Mouse (Mus musculus): ENCODE measurements around the gene Gm49325.
A peak's percentile ranks its signal among the peaks of the same experiment; 100 is the strongest.

Gm49325 gene

DNA sequence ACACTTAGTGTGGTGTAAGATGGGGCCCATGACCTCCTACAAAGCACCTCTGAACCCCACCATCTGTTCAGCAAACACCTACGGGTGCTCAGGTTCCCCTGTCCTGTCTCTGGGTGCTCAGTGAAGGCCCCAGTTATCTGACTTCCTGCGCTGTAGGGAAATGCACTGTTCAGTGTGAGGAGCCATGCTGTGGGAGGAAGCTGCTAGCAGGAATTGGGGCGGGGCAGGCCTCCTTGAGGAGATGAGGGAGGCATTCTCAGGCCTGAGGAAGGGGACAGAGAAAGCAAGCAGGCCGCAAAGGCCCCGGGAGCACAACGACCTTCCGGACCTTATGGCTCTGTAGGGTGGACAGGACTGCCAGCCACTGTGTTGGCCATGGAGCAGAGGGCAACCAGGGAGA is 16.9 kb upstream of the Gm49325 start:
- no peak for DNase-seq (ENCODE audit: low spot score)

DNA sequence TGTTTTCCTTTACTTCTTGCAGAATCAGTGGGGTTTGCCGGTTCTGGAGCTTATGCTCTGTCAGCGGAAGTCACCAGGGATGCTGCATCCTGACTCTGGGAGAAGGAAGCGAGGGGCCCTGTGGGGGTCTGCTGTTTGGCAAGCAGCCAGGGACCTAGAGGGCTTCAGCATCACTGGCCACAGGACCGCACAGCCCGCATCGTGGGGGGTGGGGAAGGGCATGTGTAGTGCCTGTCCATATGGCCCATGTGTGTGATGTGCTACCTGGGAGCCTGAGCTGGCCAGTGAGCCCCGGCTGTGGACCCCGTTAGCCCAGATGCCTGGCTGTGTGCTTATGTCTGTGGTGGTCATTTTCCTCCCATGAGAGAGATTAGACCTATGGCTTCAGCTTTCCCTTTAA is 16.2 kb upstream of the Gm49325 start:
- DNase-seq (ENCODE audit: low spot score) = no peak

DNA sequence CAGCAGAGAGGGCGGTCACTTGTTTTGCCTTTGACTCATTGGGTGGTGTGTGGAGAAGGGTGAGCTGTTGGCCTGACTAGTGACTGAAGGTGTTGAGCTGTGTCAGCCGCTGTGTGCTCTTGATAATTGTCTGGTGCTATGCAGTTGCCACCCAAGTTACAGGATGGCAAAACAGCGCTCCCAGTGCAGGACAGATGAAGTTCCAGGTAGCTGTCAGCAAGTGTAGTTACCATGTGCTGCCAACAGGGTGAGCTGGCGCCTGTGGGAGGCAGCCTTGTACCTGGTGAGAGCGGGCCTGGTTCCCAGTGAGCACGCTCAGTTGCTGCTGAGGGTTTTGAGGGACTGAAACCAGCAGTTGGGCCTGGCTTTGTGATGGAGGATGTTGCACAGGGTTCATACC is 15.2 kb upstream of the Gm49325 start:
- peak; percentile 52 for DNase-seq (ENCODE audit: low spot score)

DNA sequence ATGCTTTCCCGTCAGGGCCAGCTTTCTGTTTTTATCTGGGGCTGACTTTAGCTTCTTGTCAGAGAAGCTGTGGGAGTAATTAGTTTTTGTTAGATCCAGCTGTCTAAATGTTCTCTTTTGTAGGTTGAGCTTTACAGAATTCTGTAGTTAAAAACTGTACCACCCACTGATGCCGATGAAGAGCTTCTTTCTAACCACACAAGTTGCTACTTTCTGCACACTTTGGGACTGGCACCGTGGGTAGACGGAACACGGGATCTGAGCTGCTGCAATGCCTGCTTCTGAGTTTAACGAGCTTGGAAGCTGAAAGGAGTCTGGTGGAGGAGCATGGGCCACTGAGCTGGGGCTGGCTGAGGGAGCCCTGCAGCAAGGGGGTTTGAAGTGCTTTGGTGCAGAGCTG is 14.5 kb upstream of the Gm49325 start:
- DNase-seq (ENCODE audit: low spot score) = no peak

DNA sequence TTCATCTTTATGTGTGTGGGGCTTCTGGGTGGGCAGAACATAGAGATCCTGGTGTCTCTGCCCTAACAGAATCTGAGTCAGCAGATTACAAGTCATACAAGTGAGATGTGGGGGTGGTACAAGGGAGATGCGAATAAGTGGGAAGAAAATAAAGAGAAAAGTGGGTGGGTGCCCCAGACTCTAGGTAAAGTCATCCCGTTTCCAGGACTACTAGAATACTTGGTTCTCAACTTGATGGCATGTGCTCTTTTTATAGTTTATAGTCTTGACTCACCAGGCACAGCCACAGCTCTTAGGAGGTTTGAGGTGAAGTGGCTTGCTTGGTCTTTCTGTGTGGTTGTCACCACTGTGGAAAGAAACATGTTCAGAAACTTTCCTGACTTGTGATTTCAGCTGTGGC is 9.9 kb upstream of the Gm49325 start:
- DNase-seq (ENCODE audit: low spot score) = no peak

DNA sequence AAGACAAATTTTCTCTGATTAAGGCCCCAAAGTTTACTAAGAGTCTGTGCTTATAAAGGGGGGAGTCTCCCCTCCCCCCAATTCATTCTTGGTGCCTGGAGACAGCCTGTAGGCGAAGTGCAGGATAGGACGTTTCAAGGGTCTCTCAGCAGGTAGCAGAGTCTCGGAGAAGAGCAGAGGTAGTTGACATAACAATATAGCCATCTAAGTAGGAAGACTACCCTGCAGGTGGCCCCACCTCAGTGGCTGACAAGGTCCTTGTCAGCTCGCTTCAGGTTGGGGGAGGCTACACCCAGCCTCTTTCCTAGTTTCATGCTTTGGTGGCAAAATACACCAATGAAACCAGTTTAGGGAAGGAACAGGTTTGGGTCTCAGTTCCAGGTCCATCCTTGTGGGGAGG is 3.0 kb upstream of the Gm49325 start:
- DNase-seq (ENCODE audit: low spot score) = no peak

DNA sequence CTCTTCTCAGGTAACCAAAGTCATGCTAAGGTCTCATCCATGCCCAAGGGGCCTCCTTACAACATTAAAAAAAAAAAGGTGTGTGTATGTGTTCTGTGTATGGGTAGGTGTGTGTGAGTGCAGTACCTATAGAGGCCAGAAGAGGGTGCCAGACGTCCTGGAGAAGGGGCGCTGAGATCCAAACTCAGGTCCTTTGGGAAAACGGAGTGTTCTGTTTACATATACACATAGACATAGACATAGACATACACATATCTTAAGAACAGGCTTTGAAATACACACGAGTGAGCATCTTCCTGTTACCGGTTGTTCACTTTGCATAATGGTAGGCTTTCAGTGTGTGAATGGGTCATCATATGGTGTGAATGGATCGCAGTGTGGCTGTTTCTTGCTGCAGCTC is 1.9 kb upstream of the Gm49325 start:
- no peak for DNase-seq (ENCODE audit: low spot score)

DNA sequence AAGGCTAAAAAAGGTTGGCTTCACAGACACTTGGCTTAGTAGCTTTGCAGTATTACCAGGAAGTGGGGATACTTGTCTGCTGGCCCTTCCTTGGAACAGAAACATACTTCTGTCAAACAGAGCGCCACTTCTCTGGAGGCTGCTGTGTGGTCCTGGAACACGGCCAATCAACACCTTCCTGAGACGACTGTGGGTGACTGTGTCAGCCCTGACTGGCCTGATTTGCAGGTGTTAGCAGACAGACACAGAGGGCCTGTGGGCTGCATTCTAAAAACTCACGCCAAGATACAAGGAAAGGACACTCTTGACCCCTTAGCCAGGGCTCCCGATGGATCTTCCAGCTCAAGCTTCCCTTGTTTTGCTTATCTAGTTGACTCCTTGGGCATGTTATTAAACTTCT is 1.0 kb upstream of the Gm49325 start:
- no peak for DNase-seq (ENCODE audit: low spot score)

DNA sequence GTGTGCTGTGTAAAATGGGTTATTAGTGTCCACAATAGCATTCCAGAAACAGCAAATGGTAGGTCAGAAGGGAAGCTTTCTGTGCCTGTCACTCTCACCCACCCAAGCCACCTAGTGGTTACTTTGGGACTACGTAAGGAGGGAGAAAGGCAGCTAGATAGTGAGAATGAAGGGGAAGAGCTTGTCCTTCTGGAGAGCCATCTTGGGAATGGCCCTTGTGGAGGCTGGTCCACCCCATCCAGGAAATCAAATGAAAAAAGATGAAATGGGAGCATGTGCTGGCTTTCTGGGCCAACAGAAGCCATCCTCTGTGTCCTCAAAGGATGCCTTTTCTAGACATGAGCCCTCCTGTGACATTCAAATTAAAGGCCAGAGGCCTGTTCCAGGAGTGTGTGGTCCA is 629 bp upstream of the Gm49325 start:
- no peak for DNase-seq (ENCODE audit: low spot score)

DNA sequence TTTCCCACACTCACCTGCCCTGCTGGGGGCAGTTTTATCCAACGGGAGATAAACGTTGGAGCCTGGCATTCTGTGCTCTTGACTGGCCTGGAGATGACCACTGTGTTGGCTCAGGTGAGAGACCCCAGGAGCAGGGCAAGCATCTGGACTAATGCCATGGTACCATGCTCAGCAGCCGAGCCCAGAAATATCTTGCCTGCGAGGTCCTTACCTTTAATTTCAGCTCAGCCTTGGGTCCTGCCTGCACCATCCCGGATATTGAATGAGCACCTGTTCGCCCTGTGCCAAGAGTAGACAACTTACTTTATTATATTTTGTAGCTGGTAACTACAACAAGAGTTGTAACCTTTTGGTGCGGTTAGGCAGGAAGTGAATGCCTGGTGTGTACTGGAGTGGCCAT is 858 bp downstream of the Gm49325 start:
- DNase-seq (ENCODE audit: low spot score) = no peak

DNA sequence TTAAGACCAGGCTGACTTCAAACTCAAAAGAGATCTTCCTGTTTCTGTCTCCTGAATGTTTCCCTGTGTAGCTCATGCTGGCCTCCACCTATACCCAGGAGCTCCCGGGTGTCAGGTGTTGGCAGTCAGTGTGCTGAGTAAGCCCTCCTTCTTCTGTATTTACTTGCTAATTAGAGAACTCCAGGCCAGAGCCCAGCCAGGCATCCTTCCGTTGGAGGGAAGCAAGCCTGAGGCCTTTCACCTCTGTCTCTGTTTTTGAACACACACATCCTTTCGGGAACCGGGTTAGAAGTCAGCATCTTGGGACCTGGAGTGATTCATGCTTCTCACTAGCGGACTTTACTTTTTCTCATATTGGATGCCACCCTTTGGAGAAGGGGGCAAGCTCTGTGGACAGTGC is 1.4 kb downstream of the Gm49325 start:
- DNase-seq (ENCODE audit: low spot score) = no peak

DNA sequence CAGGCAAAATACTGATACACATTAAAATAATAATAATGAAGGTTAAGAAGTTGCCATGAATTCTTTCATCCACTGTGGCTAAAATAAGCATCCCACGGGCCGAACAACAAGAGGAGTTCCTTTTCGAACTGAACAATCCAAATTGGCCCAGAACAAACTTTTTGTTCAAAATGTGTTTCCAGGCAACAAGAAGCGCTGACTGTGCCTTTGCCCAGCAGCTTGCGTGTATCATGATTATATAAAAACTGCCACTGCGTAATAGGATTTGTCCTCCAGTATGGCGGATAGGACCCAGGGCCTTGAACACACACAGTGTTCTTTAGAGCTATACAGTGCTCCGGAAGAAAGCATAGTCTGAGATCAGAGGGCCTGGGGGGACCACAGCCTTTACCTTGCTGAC is 2.6 kb downstream of the Gm49325 start:
- no peak for DNase-seq (ENCODE audit: low spot score)

DNA sequence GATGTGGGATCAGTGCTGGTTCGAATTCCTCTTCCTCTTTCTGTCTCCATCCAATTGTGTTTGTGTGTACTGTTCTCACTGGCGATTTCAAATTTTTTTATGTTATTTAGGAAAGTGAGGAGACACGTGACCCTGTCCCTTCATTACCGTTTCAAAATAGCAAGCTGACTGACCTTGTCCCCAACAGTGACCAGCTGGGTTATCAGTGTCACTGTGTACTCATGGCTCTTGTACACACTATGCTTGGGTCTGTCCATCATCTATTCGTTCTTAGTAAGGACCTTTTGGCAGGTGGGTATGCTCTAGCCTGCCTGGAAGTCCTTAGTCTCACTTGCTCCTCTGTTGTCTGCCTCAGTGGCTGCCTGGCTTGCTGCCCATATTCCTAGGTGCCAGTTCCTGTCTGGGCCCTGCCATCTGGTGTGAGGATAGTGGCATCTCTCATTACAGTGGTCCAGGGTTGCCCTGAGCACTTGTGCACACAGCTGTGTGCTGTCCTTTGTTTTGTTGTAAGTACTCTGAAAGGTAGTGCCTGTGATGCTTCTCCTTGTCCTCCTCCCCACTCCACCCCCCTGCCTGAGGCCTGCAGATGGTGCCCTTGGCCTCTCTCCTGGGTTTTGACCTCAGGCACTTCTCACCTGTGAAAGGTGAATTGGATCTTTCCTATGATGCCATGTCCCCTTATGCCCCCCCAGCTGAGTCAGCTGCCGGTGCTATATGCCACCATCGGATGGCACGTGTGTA is 4.4 kb downstream of the Gm49325 start:
- no peak for DNase-seq (ENCODE audit: low spot score)

DNA sequence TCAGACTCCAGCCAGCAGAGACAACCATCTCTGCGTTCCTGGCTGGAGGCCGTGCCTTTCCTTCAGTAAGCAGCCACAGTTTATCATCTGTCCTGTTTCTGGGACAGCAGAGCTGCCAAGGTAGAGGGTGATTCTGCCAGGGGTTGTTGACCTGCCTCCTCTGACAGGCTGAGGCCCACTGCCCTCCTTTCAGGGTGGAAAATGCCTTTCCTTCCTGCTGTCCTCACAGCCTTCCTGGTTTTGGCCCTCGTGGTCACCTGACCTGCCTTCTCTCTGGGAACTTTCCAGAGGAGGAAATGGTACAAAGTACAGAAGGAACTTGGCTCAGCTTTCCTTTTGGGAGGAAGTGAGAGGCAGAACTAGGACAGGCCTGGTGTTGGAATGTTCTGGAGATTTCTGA is 7.4 kb downstream of the Gm49325 start:
- DNase-seq (ENCODE audit: low spot score) = no peak

DNA sequence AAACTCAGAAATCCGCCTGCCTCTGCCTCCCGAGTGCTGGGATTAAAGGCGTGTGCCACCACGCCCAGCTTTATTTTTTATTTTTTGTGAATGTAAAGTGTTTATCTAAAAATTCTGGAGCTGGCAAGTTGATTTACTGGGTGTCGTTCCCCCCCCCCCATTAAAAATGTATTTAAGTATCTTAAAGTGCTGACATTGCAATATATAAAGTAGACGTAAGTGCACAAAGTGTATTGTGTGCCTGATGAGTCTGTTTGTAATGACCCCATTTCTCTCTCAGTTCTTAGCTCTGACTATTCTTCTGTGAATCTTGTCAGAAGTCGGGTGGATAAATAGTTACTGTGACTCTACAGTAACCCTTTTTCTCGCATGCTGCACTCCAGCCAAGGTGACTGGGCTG is 9.7 kb downstream of the Gm49325 start:
- DNase-seq (ENCODE audit: low spot score) = no peak

DNA sequence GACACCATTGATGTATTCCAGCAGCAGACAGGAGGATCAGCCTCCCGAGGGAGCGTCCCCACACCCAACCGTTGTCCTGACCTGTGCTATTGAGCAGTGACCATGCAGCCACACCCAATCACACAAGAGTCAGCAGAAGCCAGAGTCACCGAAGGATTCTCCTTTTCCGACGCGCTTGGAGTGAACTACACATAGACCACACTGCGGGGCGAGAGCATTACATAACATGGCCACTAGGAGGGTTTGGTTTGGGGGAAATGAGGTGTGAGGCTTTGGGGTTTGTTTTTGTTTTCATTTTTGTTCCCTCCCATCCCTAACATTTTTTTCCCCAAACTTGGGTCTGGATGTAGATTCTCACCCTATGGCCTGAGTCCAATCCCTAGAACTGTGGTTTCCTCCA is 10.2 kb downstream of the Gm49325 start:
- DNase-seq (ENCODE audit: low spot score) = no peak

DNA sequence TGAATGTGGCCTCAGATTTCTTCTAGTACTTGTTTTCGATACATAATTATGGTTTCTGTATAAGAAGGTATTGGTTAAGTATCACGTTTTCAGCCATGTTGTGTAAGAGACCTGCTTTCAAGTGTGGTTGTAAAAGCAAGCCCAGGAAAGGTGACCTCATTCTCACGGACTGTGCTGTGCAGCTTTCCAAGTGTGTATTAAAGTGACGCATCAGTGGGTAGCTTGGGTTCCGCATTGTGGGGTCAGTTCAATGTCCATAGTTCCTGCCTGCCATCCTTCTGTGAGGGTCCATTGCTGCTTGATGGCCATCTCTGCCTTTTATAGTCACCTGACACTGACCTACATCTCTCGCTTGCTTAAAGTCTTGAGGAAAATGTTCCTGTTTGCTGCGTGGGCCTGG is 10.9 kb downstream of the Gm49325 start:
- DNase-seq (ENCODE audit: low spot score) = no peak

DNA sequence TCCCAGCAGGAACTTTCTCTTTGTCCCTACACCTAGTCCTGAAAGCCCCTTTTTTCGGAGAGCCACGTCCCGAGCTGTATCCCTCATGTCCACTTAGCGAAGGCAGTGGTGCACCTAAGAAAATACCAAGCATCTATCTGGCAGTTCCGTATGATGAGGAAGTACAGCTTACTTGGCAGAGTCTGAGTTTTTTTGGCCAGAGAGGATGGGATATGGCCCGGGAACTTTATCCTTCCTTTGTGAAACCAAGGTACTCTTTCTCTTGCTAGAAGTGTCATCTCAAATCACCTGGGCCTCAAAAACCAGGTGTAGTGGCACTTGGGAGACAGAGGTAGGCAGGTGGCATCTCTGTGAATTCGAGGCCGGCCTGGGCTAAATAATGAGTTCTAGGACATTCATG is 15.5 kb downstream of the Gm49325 start:
- no peak for DNase-seq (ENCODE audit: low spot score)

DNA sequence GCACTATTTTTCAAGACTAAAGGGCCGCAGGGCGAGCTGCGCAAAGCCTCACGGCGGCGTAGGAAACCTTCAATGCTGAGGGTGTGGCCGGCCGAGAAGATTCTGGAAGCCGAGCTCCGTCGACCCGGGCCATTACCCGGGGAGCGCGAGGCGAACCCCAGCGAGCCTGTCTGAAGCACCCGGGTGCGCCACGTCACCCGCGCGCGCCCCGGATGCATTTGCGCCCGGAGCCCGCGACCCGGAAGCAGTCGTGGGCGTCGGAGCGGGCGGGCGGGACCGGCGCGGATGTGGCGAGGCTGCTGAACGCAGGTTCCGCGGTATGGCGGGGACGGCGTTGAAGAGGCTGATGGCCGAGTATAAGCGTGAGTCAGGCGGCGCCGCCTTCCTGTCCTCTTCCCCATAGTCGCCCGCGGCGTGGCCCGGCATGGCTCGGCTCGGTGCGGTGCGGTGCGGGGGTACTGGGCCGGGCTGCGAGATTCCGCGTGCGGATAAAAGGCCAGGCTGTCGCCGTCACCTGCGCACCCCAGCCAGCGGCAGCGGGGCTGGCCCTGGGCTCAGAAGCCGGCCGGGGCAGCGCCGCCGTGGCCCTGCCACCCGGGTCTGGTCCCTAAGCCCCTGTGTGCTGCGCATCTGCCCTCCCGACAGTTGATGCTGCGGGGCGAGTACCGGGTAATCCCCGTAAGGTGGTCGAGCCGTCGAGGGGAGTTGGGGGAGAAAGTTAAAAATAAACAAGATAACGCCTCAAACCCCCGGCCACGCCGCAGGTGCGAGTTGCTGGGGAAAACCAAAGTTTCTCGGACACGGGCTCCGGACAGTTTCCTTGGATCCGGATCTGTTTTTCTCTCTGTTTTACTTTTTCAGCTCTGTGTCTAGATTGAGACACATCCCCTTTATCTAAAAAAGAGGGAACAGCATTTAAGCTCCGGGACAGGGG is 16.3 kb downstream of the Gm49325 start, which contains the start of gene Ube2g2:
Ube2g2 (plus strand) TSS at position 221 of the 934 bp plus-strand sequence.
- peak; percentile 96 for DNase-seq (ENCODE audit: low spot score)

DNA sequence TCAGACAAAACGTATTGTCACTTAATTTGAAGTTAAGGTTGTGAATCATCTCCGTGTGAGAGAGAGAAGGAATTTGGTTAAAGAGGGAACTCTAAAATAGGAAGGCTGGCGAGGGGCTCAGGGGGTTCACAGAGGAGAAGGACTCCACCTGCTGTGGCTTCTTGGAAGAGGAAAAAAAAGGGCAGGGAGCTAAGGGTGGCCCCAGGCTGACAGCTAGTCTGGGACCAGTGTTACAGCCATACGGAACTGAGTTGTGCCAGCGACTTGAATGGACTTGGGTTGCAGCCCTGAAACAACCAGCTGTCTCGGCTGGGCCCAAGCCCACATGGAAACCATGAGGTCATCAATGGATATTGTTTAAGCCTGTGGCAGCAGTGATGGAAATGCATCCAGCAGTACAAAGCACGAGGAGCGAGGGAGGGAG is 17.1 kb downstream of the Gm49325 start:
- DNase-seq (ENCODE audit: low spot score) = no peak

DNA sequence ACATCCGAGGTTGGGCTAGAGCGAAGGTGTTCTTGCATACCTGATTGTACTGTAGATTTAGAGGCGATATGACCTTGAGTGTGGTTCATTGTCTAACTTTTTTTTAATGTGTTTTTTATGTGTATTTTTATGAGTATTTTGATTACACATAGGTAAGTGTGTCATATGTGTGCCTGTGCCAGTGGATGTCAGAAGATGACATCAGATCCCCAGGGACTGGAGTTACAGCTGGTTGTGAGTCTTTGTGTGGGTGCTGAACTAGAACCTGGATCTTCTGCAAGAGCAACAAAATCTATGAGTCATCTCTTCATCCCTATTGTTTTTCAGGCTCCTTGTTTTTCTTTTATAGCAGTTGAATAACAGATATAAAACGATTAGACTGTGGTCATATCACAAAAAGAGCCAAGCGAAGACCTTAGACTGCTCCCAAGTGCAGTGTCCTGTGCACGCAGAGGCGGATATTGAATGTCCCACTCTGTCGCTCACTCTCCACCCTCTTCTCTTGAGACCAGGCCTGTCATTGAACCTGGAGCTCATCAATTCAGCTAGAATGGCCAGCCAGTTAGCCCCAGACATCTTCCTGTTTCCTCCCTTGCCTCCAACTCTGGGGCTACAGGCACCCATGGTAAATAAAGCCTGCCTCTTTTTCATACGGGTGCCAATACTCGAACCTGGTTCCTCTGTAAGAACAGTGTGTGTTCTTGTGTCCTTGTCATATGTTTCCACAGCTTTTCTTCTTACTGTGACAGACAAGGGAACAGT is 17.8 kb downstream of the Gm49325 start:
- DNase-seq (ENCODE audit: low spot score) = no peak

DNA sequence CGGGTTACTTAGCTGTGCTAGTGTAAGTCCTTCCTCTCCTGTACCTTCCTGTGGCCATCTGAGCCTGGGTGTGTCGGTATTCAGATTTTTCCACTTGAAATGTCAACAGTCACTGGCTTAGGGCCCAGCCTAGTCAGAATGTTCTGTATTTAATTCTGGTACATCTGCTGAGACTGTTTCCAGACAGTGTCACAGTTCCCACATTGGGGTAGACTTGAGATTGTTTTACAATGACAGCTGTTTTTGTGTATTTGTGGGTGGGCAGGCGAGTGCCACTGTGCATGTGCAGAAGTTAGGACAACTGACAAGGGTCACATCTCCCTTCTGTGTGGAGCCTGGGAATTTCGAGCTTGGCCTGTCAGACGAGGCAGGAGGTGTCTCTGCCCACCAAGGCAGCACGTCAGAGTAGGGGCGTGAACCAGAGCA is 18.6 kb downstream of the Gm49325 start:
- DNase-seq (ENCODE audit: low spot score) = no peak

DNA sequence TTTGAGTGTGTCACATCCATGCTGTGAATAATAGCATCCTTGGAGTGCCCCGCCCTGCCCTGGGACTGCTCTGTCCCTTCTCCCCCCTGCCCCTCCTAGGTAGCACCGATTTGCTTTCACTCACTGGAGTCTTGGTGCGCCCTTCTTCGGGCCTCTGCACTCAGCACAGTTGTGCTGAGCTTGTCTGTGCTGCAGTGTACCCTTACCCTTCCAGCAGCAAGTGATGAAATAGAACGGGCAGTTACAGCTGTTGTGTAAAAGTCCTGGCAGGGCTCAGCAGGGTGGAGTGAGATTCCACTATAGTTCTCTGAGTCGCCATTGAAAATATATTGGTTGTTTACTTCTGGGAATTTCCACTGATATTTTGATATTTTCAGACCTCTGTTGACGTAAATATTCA is 20.0 kb downstream of the Gm49325 start:
- no peak for DNase-seq (ENCODE audit: low spot score)
